Mouse (Mus musculus) frontal cortex, postnatal 14 days (tissue): ENCODE measurements around the gene BC049715.
"Not testable (repeated sequence)": the region's sequence is repeated elsewhere in the genome, so short reads cannot be mapped to it uniquely, and the experiment has no call there.

Source experiments
- DNase-seq, 2 experiments: peaks; one replicate each; pipeline ENCODE4 v3.0.0; 2022; ENCODE audit warnings: low spot score in 2 of 2

BC049715 gene

GRCm38 (mm10) chr6:136850267-136850666 is 22.8 kb downstream of the BC049715 start:
- DNase-seq, result no peak

DNA sequence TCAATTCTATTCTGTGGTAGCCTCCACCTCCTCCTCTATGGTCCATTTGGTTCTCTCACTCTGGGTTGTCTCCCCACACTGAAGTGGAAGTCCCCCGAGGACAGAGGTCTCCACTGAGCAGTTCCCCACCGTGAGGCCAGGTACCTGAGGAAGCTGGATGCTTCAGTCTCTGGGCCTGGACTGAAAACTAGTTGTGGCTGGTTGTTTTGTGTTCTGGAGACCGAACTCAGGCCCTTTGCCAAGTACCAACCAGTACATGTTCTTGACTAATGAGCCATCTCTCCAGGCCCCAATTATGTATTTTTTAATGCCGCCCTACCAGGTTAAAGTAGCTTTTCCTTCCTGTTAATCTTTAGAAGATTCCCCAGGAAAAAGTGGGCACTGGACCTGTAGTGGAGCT is 24.9 kb downstream of the BC049715 start:
- no peak for DNase-seq

GRCm38 (mm10) chr6:136852762-136853161 is 25.3 kb downstream of the BC049715 start:
- no peak for DNase-seq

GRCm38 (mm10) chr6:136854361-136854781 is 26.9 kb downstream of the BC049715 start:
- no peak for DNase-seq

DNA sequence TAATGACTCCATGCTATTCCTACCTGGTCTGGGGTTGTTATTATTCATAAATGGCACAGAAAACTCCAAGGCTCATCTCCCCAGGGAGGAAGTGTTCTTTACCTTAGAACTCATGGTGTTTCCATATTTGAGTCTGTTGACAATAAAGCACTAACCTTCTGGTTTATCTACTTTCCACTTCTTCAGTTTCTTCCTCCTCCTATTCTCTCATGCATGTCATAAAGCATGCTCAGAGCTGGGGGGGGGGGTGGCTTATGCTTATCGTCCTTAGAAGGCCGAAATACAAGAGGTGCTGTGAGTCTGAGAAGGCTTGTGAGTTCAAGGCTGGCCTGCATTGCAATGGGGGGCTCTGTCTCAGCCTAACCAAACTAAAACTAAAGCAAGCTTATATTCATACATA is 27.8 kb downstream of the BC049715 start:
- DNase-seq, result no peak

DNA sequence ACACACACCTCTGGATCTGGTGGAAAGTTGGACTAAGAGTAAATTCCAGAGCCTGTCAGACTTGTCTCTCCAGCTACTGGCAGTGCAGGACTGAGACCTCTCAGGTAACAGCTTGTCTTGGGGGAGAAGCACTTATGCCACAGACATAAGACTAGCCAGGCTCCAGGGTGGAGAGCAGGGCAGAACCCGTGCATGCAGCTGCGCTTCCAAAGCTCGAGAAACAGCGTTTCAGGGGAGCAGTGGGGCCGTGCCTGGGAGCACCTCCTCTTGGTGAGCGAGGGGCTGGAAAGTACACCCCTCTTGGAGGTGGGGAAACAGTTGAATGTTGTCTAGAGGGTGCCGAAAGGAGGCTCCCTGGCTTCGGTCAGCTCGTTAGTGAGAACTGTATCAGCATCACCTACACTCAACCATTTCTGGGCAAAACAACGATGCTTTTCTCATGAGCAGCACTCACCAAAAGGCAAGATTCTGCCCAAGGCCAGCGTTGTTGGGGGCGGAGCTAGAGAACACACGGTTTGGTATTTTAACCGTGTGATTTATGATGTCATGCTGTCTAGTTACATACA is 28.7 kb downstream of the BC049715 start:
- DNase-seq, result no peak

- DNase-seq, result no peak
These were observed 29.9 kb downstream of the BC049715 start, which contains the start of gene Art4 for GRCm38 (mm10) chr6:136857186-136857872. Art4 (minus strand) TSS chr6:136857733.

GRCm38 (mm10) chr6:136857873-136858260 is 30.4 kb downstream of the BC049715 start:
- no peak for DNase-seq

- DNase-seq, result no peak
These were observed 31.0 kb downstream of the BC049715 start for GRCm38 (mm10) chr6:136858420-136858819.

GRCm38 (mm10) chr6:136861020-136861419 is 33.6 kb downstream of the BC049715 start:
- no peak for DNase-seq

DNA sequence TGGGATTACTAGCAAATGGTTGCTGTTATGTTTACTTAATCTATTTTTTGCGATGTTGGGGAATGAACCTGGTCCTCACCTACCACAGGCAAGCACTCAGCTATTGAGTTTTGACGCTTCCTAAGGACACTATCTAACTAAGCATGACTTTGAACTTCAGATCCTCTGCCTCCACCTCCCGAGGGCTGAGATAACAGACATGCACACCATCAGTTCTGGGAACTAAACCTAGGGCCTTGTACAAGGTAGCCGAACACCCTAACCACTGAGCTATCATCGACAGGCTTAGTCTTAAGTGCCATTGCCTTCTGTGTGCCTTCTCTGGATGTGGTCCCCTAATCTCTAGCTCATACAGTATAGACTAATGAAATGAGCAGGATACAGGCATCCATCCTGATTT is 37.9 kb downstream of the BC049715 start:
- no peak for DNase-seq

DNA sequence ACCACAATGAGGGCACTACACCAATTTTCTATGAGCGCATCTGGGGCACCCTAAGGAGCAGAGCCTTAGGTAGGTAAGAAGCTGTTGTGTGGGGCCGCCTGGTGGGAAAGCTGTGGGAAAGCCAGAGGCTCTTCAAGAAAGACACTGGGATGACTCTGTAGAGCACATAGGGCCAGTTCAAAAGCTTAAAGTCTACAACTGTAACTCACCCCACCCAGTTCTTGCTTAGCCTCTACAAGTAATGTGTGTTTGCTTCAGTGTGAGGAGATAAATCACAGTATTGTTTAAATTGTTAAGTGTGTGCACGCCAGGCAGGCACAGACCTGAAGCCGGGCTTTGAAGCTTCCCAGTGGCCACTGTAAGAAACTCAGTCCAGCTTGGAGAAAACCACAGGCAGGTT is 38.7 kb downstream of the BC049715 start:
- no peak for DNase-seq

- DNase-seq, result no peak
These were observed 41.5 kb downstream of the BC049715 start for GRCm38 (mm10) chr6:136868921-136869320.

GRCm38 (mm10) chr6:136874599-136874998 is 47.2 kb downstream of the BC049715 start:
- DNase-seq, result no peak

GRCm38 (mm10) chr6:136875670-136876069 is 48.2 kb downstream of the BC049715 start, which contains the start of gene Mgp:
Mgp (minus strand) TSS chr6:136875823.
- peak in 1 of 2 experiments; percentile 13 for DNase-seq

- no peak for DNase-seq
These were observed 54.3 kb downstream of the BC049715 start for GRCm38 (mm10) chr6:136881678-136882077.

GRCm38 (mm10) chr6:136883431-136883915 is 56.0 kb downstream of the BC049715 start:
- no peak for DNase-seq

DNA sequence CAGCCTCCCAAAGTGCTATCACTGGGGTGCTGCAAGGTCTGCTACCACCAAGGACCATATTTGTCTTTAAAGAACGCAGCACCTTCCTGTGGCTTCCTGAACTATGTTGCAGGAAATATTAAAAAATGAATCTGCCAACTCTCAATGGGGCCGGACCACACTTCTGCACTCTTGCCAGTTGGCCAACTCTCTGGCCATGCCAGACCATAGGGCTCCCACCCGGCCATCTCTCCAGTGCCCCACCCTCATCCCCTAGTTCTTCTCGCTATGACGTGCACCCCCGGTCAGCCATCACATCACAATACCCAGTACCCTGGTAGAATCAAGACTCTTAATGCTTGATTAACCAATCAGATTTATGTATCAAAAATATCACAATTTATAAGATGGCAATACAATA is 56.5 kb downstream of the BC049715 start:
- DNase-seq, result no peak

- not testable (repeated sequence) for DNase-seq
These were observed 57.3 kb downstream of the BC049715 start for GRCm38 (mm10) chr6:136884766-136885165.

DNA sequence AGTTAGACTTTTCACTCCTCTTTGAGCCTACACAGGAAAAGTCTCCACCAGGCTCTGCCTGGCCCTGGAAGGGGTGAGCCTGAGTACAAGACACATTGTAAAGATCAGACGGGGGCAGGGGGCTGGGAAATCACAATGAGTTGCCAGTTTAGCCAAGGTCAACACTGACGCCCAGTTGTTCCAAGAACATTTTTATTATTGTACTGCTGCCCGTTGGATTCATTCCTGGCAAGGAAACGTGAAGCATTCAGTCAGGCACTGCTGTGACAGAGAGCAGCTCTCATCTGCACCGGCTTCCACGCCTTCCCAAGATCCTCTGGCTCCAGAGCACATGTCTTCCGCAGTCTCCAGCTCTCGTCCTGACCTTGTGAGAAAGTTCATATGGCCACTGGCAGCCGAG is 60.4 kb downstream of the BC049715 start:
- no peak for DNase-seq

DNA sequence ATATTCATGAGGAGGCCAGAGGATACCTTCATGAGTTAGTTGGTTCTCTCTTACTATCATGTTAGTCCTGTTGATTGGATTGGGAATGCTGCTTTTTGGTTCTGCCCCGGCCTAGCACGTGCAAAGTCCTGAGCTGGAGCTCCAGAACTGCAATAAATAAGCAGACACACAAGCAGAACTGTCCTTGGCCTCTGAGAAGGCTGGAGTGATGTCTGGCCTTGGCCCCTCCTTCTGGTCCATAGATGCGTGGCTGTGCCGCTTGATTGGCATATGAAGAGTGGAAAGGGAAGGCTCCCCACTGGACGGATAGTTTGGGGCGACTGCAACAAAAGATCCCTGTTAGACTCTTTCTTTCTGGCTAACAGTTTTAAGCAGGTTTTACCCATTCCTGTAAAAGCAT is 61.6 kb downstream of the BC049715 start:
- DNase-seq, result no peak

GRCm38 (mm10) chr6:136889554-136889953 is 62.1 kb downstream of the BC049715 start:
- DNase-seq, result no peak
